Mouse (Mus musculus) cerebellum, adult 2 months (tissue): Measurements from ENCODE around the gene Pik3ap1.

ENCODE experiments used
- CTCF ChIP-seq: fragments of 200-500 bp; IDR thresholded peaks from 2 replicates; pipeline ENCODE4 v1.5.1; 2011; ENCODE audit warnings: low read depth, mild to moderate bottlenecking, control low read depth, low read length, moderate library complexity, borderline replicate concordance; ENCODE audit not compliant: insufficient read depth
- POLR2A ChIP-seq: fragments of 200-500 bp; IDR thresholded peaks from 2 replicates; pipeline ENCODE4 v1.6.1; 2011; ENCODE audit warnings: low read length, control low read depth, borderline replicate concordance; ENCODE audit not compliant: insufficient read depth

DNA sequence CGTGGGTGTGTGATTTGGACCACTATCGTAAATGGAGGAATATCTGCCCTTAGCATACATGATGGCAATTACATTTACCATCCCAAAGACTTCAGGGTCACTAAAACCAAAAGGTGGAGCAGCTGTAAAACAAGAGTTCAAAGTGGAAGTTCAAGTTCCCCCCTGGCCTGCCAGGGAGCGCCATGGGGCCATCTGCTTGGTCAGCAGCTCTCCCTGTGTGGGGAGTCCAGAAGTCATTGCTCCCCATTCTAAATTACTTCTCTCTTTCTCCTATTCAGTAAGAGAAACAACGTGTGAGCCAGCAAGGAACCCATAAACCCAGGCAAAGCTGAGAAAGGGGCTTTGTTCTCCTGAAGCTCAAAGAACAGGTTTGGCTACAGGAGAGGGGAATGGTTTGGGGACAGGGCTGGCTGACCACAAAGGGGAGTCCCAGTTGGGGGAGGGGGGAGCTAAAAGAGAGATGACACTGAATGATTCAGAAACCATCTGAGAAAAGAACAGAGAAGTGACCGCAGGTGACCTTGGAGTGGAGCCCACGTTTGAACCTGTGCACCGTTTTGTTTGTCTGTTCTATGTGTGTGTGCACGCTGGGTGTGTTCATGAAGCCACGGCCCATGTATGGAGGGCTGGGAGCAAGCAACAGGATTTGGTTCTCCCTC is 3.2 kb downstream of the Pik3ap1 start:
- TF ChIP-seq CTCF: no peak
- TF ChIP-seq POLR2A: no peak
